Mouse (Mus musculus) MEL (cell line): ENCODE data around the gene Edem1.

ENCODE experiments used
- EP300 ChIP-seq, 2 experiments: IDR thresholded peaks; 2 replicates each; pipeline ENCODE4 v1.6.1; 2011; ENCODE audit warnings: improper control_type of control experiment in 2 of 2, low read length in 2 of 2, low read depth in 1 of 2, mild to moderate bottlenecking in 1 of 2
- MXI1 ChIP-seq: IDR thresholded peaks from 2 replicates; pipeline ENCODE4 v1.6.1; 2011; ENCODE audit warnings: mild to moderate bottlenecking, low read depth, low read length, improper control_type of control experiment
- NRF1 ChIP-seq: IDR thresholded peaks from 2 replicates; pipeline ENCODE4 v1.6.1; 2014; ENCODE audit warnings: low read depth, mild to moderate bottlenecking, inconsistent platforms, low read length, improper control_type of control experiment, moderate library complexity; ENCODE audit not compliant: poor library complexity, insufficient read depth, severe bottlenecking
- POLR2A ChIP-seq, 2 experiments: IDR thresholded peaks; 2 replicates each; pipeline ENCODE4 v1.6.1; 2011 to 2012; ENCODE audit warnings: low read length in 2 of 2, mild to moderate bottlenecking in 2 of 2, control low read depth in 1 of 2, improper control_type of control experiment in 1 of 2, low read depth in 1 of 2, moderate library complexity in 1 of 2; ENCODE audit not compliant: control insufficient read depth in 1 of 2, insufficient read depth in 1 of 2, poor library complexity in 1 of 2
- TAL1 ChIP-seq: IDR thresholded peaks from 2 replicates; pipeline ENCODE4 v1.6.1; 2012; ENCODE audit warnings: mild to moderate bottlenecking, inconsistent platforms, low read length, moderate library complexity, mixed read lengths
- USF1 ChIP-seq: IDR thresholded peaks from 2 replicates; pipeline ENCODE4 v1.6.1; 2014; ENCODE audit warnings: low read depth, mild to moderate bottlenecking, inconsistent platforms, low read length, improper control_type of control experiment, moderate library complexity
- ZKSCAN1 ChIP-seq: IDR thresholded peaks from 2 replicates; pipeline ENCODE4 v1.6.1; 2012; ENCODE audit warnings: low read depth, mild to moderate bottlenecking, inconsistent platforms, low read length, improper control_type of control experiment, moderate library complexity

- TF ChIP-seq USF1 (no peak), ZKSCAN1 (no peak), TAL1 (no peak), MXI1 (no peak), EP300 (IDR thresholded peaks at IDR 0.05; ENCODE audit: low read depth in 1 of 2, low read length in 2 of 2) (no peak), POLR2A (IDR thresholded peaks at IDR 0.05; ENCODE audit: control insufficient read depth in 1 of 2, insufficient read depth in 1 of 2, low read depth in 1 of 2, low read length in 2 of 2, poor library complexity in 1 of 2) (no peak), NRF1 (no peak)
Observed at GRCm38 (mm10) chr6:108827336-108827920, 1.0 kb upstream of the Edem1 start.
